ENCODE assay signal across 18 mouse cellular contexts in genomic region chrX:11512928-11513327, GRCm38 (mm10).
DNase-seq lines count a peak whose midpoint lies in the region; ATAC-seq and TF ChIP-seq lines count a peak whose summit lies in the region.
"Had no signal": no experiment of that assay in that cellular context is flagged by ENCODE, and none has a peak within 500 bp of the region (broad histone marks: within the 10 kb centered on the region; RNA-seq: fewer than 3 reads in every experiment).

No protein-coding gene starts in this region.

- H3K4me3 ChIP-seq in kidney, embryonic 15.5 days (replicated peaks), result no peak overlapping the region
- H3K4me3 ChIP-seq in kidney, postnatal 0 days (replicated peaks; ENCODE audit: low read depth, low read length), result no peak overlapping the region
- H3K4me3 ChIP-seq in forebrain, embryonic 16.5 days (replicated peaks; ENCODE audit: low read length), result no peak overlapping the region
- H3K4me3 ChIP-seq: embryonic facial prominence, embryonic 13.5 days; forebrain, embryonic 12.5 days; gastrocnemius, adult 2 months; heart, embryonic 13.5 days; hindbrain, embryonic 12.5 days had no signal

- H3K9me3 ChIP-seq in kidney, embryonic 15.5 days (replicated peaks), result no peaks in the 10 kb centered on the region
- H3K9me3 ChIP-seq in kidney, postnatal 0 days (replicated peaks; ENCODE audit: low read length), result no peaks in the 10 kb centered on the region
- H3K9me3 ChIP-seq in forebrain, embryonic 16.5 days (ENCODE audit: control insufficient read depth, low read length), result no peaks in the 10 kb centered on the region
- H3K9me3 ChIP-seq: embryonic facial prominence, embryonic 13.5 days; forebrain, embryonic 12.5 days; heart, embryonic 13.5 days; hindbrain, embryonic 12.5 days had no signal

- TF ChIP-seq CTCF in kidney, postnatal 0 days (IDR thresholded peaks at IDR 0.05; ENCODE audit: low read depth), result no peak

- peak; percentile 3 for DNase-seq in heart, adult 11 months
- DNase-seq in heart, postnatal 25 days (ENCODE audit: low spot score), result no peak
- no peak for DNase-seq in kidney, adult 18-20 months
- peak; percentile 72 for DNase-seq in 3T3-L1 (ENCODE audit: low read depth, low spot score)
- peak; percentile 75 for DNase-seq in kidney, postnatal 0 days (ENCODE audit: low spot score)
- DNase-seq in testis, postnatal 14 days (ENCODE audit: low spot score), result no peak
- DNase-seq: cerebellum, adult 11-12 months; cerebellum, adult 9-11 months; cerebellum, postnatal 36 days had no signal

- ATAC-seq in kidney, embryonic 15.5 days (replicated peaks; ENCODE audit: low FRiP score), result no peak
- no peak for ATAC-seq in kidney, postnatal 0 days (replicated peaks; ENCODE audit: low FRiP score, low read depth)
- no peak for ATAC-seq in forebrain, embryonic 16.5 days
- ATAC-seq: hindbrain, embryonic 16.5 days had no signal

- 0 out of 2 replicates have a peak overlapping the region, but pooled peaks have one; percentile 9 for H3K27ac ChIP-seq in kidney, embryonic 15.5 days
- H3K27ac ChIP-seq in kidney, postnatal 0 days, result no peak overlapping the region
- H3K27ac ChIP-seq in forebrain, embryonic 16.5 days (ENCODE audit: low read length), result no peak overlapping the region
- H3K27ac ChIP-seq: forebrain, embryonic 12.5 days; gastrocnemius, adult 2 months; hindbrain, embryonic 12.5 days had no signal

- peaks cover 51% of the 10 kb centered on the region for H3K27me3 ChIP-seq in kidney, embryonic 15.5 days
- H3K27me3 ChIP-seq in kidney, postnatal 0 days (ENCODE audit: insufficient read depth, low read length), result no peaks in the 10 kb centered on the region
- no peaks in the 10 kb centered on the region for H3K27me3 ChIP-seq in forebrain, embryonic 16.5 days (replicated peaks; ENCODE audit: control insufficient read depth, insufficient read depth, low read length)
- H3K27me3 ChIP-seq: CH12.LX had no signal

- 60% methylated on average over 4 of the region's 4 CpGs for WGBS in kidney, embryonic 15.5 days
- WGBS in kidney, postnatal 0 days, result 49% methylated on average over 4 of the region's 4 CpGs
- WGBS in forebrain, embryonic 16.5 days, result 59% methylated on average over 4 of the region's 4 CpGs

- no peak overlapping the region for H3K9ac ChIP-seq in kidney, embryonic 15.5 days
- no peak overlapping the region for H3K9ac ChIP-seq in kidney, postnatal 0 days (ENCODE audit: low read depth, low read length)
- no peak overlapping the region for H3K9ac ChIP-seq in forebrain, embryonic 16.5 days (replicated peaks; ENCODE audit: low read depth, low read length)
- H3K9ac ChIP-seq: embryonic facial prominence, embryonic 13.5 days; forebrain, embryonic 12.5 days; heart, embryonic 13.5 days; hindbrain, embryonic 12.5 days had no signal

- no peak overlapping the region for H3K4me2 ChIP-seq in kidney, embryonic 15.5 days
- no peak overlapping the region for H3K4me2 ChIP-seq in kidney, postnatal 0 days (ENCODE audit: low read length)
- H3K4me2 ChIP-seq in forebrain, embryonic 16.5 days (ENCODE audit: low read length), result no peak overlapping the region
- H3K4me2 ChIP-seq: embryonic facial prominence, embryonic 13.5 days; forebrain, embryonic 12.5 days; heart, embryonic 13.5 days; hindbrain, embryonic 12.5 days had no signal

- intact Hi-C loops in heart, postnatal 25 days (cut with DNase I), result no loop called here

- H3K4me1 ChIP-seq in kidney, embryonic 15.5 days, result peaks cover 4% of the 10 kb centered on the region; the same call in 1 of the 2 replicates
- H3K4me1 ChIP-seq in kidney, postnatal 0 days (replicated peaks; ENCODE audit: insufficient read depth, low read length), result no peaks in the 10 kb centered on the region
- no peaks in the 10 kb centered on the region for H3K4me1 ChIP-seq in forebrain, embryonic 16.5 days (replicated peaks; ENCODE audit: control insufficient read depth, insufficient read depth, low read length)
- H3K4me1 ChIP-seq: forebrain, embryonic 12.5 days; hindbrain, embryonic 12.5 days had no signal

- no peaks in the 10 kb centered on the region for H3K36me3 ChIP-seq in kidney, embryonic 15.5 days
- H3K36me3 ChIP-seq in kidney, postnatal 0 days (ENCODE audit: insufficient read depth, low read length), result no peaks in the 10 kb centered on the region
- no peaks in the 10 kb centered on the region for H3K36me3 ChIP-seq in forebrain, embryonic 16.5 days (ENCODE audit: control insufficient read depth, insufficient read depth)
- H3K36me3 ChIP-seq: embryonic facial prominence, embryonic 13.5 days; forebrain, embryonic 12.5 days; heart, embryonic 13.5 days; hindbrain, embryonic 12.5 days had no signal

Comparison
In these comparisons a context has a peak if more than half of its experiments do, and no peak if none do; other contexts are left out.
1. DNase-seq: peak in heart, adult 11 months (single experiment), 3T3-L1 (single experiment) and kidney, postnatal 0 days (single experiment); none in heart, postnatal 25 days (single experiment), kidney, adult 18-20 months (single experiment) and testis, postnatal 14 days (single experiment).